Mouse (Mus musculus): ENCODE results near the gene Olfr116.

Olfr116 gene

DNA sequence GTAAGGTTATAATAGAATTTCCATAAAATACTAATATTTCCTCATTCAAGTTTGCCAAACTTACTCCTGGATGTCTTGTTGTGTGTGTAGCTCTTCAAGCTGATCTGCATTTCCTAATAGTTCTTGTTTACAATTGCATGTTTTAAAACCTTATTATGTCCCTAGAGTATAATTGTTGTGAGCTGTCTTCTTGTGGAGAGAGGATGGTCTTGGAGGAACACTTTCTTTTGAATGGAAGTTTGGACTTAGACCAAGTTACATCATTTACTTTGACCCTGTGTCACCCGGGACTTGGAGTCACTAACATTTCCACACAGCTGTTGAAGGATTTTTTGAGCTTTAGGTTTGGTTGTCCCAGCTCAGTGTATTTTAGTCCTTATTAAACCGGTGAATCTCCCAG, at the start of gene Olfr116, which contains the start of gene Olfr115:
Gene Olfr116, minus strand, starts transcription at position 191 of the 400 bp plus-strand sequence.
Gene Olfr115, minus strand, starts transcription at position 101 of the 400 bp plus-strand sequence.
- DNase-seq (ENCODE audit: low spot score), result no peak

DNA sequence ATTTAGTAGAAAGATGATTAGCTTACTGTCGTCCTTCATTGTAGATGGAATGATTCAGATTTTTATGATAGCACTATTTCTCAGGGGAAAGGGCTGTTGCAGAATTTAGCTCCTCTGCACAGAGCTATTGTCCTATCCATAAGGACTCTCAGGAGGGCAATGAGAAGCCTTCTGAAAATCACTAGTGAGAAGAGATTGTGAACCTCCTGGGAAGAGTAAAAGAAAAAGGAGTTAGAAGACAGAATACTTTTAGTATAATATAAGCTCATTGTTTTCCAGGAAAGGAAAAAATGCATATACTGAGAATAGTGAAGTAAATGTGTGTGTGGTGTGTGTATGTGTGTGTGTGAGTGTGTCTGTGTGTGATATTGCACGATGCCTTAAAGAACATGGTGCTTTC, 39.7 kb upstream of the Olfr116 start, which contains the start of gene Olfr118:
Gene Olfr118, plus strand, starts transcription at position 301 of the 400 bp plus-strand sequence.
- no peak for DNase-seq (ENCODE audit: low spot score)

DNA sequence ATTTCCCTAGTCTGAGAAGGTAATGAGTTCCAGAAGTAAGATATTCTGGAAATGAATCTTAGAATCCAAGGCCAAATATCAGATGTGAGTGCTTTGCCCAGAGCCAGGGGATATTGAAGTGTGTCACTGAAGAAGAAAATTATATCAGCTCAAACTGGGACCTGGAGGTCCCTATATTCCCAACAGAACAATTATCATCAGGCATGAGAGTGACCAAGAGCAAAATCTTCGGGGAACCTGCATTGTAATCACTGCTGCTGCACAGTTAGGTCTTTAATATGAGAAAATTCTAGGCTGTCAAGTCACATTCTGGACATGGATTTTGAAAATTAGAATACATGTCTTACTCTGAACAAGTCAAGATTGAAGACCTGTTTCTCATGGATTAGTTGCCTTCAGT, 36.7 kb upstream of the Olfr116 start, which contains the start of gene Olfr117:
Gene Olfr117, minus strand, starts transcription at position 101 of the 400 bp plus-strand sequence.
- DNase-seq (ENCODE audit: low spot score), result no peak

DNA sequence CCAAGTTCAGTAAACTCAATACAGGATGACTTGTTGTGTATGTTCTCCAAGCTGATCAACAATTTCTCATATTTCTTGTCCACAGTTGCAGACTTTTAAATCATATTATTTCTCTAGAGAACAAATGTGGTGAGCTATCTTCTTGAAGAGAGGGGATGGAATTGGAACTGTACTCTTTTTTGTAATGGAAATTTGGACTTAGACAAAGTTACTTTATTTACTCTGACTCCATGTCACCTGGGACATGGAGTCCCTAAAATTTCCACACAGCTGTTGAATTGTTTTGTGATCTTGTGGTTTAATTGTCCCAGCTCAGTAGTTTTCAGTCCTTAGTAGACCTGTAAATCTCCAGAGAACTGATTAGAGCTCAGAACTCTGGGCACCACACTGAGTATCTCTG, 34.4 kb downstream of the Olfr116 start, which contains the start of gene Olfr114:
Gene Olfr114, minus strand, starts transcription at position 101 of the 400 bp plus-strand sequence.
- DNase-seq (ENCODE audit: low spot score), result no peak

DNA sequence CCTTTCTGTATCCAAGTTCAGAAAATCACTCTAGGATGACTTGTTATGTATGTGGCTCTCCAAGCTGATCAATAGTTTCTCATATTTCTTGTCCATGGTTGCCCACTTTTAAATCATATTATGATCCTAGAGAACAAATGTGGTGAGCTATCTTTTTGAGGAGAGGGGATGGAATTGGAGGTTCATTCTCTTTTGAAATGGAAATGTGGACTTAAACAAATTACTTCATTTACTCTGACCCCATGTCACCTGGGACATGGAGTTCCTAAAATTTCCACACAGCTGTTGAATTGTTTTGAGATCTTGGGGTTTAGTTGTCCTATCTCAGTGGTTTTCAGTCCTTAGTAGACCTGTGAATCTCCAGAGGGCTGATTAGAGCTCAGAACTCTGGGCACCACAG, 49.4 kb downstream of the Olfr116 start, which contains the start of gene Olfr113:
Gene Olfr113, minus strand, starts transcription at position 101 of the 400 bp plus-strand sequence.
- no peak for DNase-seq (ENCODE audit: low spot score)

Data from lung, postnatal 25 days (tissue).